In the genomic region with DNA sequence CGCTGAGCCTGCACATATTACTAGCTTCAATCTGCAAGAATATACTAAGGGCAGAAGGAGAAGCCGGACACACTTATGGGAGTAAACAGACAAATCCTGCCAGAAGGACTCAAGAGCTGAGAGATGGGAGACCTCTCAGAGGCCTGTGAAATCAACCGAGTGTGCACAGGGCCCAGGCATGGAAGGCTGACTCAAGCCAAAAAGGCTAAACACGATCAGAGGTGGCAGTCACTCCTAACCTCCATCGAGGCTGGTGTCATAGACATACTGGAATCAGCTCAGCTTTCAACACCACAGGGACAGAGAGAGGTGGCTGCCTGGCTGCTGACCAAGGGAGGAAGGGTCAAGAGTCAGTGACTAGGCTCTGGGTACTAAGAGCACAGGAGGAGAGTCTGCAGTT, we compare ENCODE assay signal across 42 mouse cellular contexts. TPM values are rescaled to one million over a fixed set of nuclear protein-coding genes. Genes with fewer than 3 reads are reported as not detected.
"Had no signal": no experiment of that assay in that cellular context is flagged by ENCODE, and none has a peak within 500 bp of the region (broad histone marks: within the 10 kb centered on the region; RNA-seq: fewer than 3 reads in every experiment).

No protein-coding gene starts in this region.

- H3K36me3 ChIP-seq: liver, embryonic 15.5 days; midbrain, embryonic 15.5 days had no signal

- H3K4me3 ChIP-seq: limb, embryonic 10.5 days; limb, embryonic 12.5 days; limb, embryonic 13.5 days; limb, embryonic 15.5 days; liver, embryonic 12.5 days; liver, embryonic 13.5 days; liver, embryonic 15.5 days; lung, embryonic 15.5 days; megakaryocyte, embryonic 14.5 days; midbrain, embryonic 10.5 days; midbrain, embryonic 12.5 days; midbrain, embryonic 13.5 days; midbrain, embryonic 15.5 days; myocyte; neural tube, embryonic 12.5 days; neural tube, embryonic 13.5 days had no signal

- H3K27me3 ChIP-seq: midbrain, embryonic 15.5 days; neural tube, embryonic 12.5 days had no signal

- H3K9me3 ChIP-seq: limb, embryonic 10.5 days; limb, embryonic 12.5 days; limb, embryonic 13.5 days; limb, embryonic 15.5 days; liver, embryonic 12.5 days; liver, embryonic 13.5 days; liver, embryonic 15.5 days; lung, embryonic 15.5 days; megakaryocyte, embryonic 14.5 days; midbrain, embryonic 10.5 days; midbrain, embryonic 12.5 days; midbrain, embryonic 13.5 days; midbrain, embryonic 15.5 days; neural tube, embryonic 12.5 days; neural tube, embryonic 13.5 days had no signal

- ATAC-seq: liver, embryonic 12.5 days; lung, postnatal 0 days; midbrain, embryonic 13.5 days; midbrain, embryonic 15.5 days; midbrain, embryonic 16.5 days had no signal

- H3K27ac ChIP-seq: limb, embryonic 10.5 days; limb, embryonic 12.5 days; limb, embryonic 13.5 days; limb, embryonic 15.5 days; liver, embryonic 12.5 days; liver, embryonic 13.5 days; liver, embryonic 14.5 days; liver, embryonic 15.5 days; lung, embryonic 15.5 days; macrophage; midbrain, embryonic 10.5 days; midbrain, embryonic 12.5 days; midbrain, embryonic 13.5 days; midbrain, embryonic 15.5 days; neural tube, embryonic 12.5 days; neural tube, embryonic 13.5 days had no signal

- H3K4me2 ChIP-seq: limb, embryonic 12.5 days; limb, embryonic 13.5 days; limb, embryonic 15.5 days; liver, embryonic 11.5 days; liver, embryonic 12.5 days; liver, embryonic 13.5 days; liver, embryonic 15.5 days; lung, embryonic 14.5 days; lung, embryonic 15.5 days; midbrain, embryonic 11.5 days; midbrain, embryonic 12.5 days; midbrain, embryonic 13.5 days; midbrain, embryonic 15.5 days; neural tube, embryonic 12.5 days; neural tube, embryonic 13.5 days had no signal

- DNase-seq: left cerebral cortex, postnatal 4 days; liver, embryonic 13.5 days; lung, adult 18-20 months; lung, adult 2 months; lung, embryonic 14.5 days; lung, postnatal 10 days; lung, postnatal 14 days; lung, postnatal 36 days; lung, postnatal 4 days; midbrain, embryonic 14.5 days had no signal

- H3K9ac ChIP-seq: limb, embryonic 13.5 days; limb, embryonic 15.5 days; liver, embryonic 12.5 days; liver, embryonic 13.5 days; liver, embryonic 14.5 days; liver, embryonic 15.5 days; lung, embryonic 14.5 days; lung, embryonic 15.5 days; midbrain, embryonic 12.5 days; midbrain, embryonic 13.5 days; midbrain, embryonic 15.5 days; neural tube, embryonic 12.5 days; neural tube, embryonic 13.5 days had no signal

- H3K4me1 ChIP-seq: liver, embryonic 13.5 days; megakaryocyte, embryonic 14.5 days had no signal

RNA-seq across cellular contexts. Expression of gene Plin1, which starts 27.5 kb away (rescaled TPM):
- total RNA-seq: left cerebral cortex, postnatal 10 days; left cerebral cortex, postnatal 14 days; left cerebral cortex, postnatal 25 days; left cerebral cortex, postnatal 36 days; left cerebral cortex, postnatal 4 days; megakaryocyte progenitor cell, adult 5-6 weeks; megakaryocyte, adult 5-6 weeks; megakaryocyte-erythroid progenitor cell, adult 5-6 weeks had no signal
- polyA plus RNA-seq: limb, embryonic 10.5 days; limb, embryonic 11.5 days; limb, embryonic 12.5 days; limb, embryonic 13.5 days; limb, embryonic 15.5 days; liver, adult 2 months; liver, embryonic 11.5 days; liver, embryonic 12.5 days; liver, embryonic 13.5 days; liver, embryonic 14.5 days; liver, embryonic 15.5 days; liver, embryonic 16.5 days; lung, embryonic 14.5 days; lung, embryonic 15.5 days; macrophage; midbrain, embryonic 11.5 days; midbrain, embryonic 12.5 days; midbrain, embryonic 13.5 days; myocyte; neural tube, embryonic 11.5 days; neural tube, embryonic 12.5 days; neural tube, embryonic 13.5 days had no signal

RNA-seq across cellular contexts. Expression of gene Wdr93, which starts 37.8 kb away (rescaled TPM):
- total RNA-seq: left cerebral cortex, postnatal 14 days; megakaryocyte progenitor cell, adult 5-6 weeks; megakaryocyte, adult 5-6 weeks; megakaryocyte-erythroid progenitor cell, adult 5-6 weeks had no signal
- polyA plus RNA-seq: limb, embryonic 15.5 days; liver, embryonic 11.5 days had no signal
